Mouse (Mus musculus) liver, adult 2 months (tissue): ENCODE data around the gene Ano2. TPM values are rescaled to one million over a fixed set of nuclear protein-coding genes. Genes with fewer than 3 reads are reported as not detected.

Source experiments
- DNase-seq: peaks from one replicate; pipeline ENCODE4 v3.0.0-alpha.2; 2011; ENCODE audit warnings: low read depth, low spot score; ENCODE audit errors: extremely low read depth
- H3K27ac ChIP-seq: fragments of 200-500 bp; replicated peaks from 2 replicates; pipeline ENCODE4 v1.5.1; 2012; ENCODE audit warnings: low read depth, mild to moderate bottlenecking, control low read depth, inconsistent platforms, low read length; ENCODE audit not compliant: insufficient read depth
- H3K27me3 ChIP-seq: fragments of 200-500 bp; 2 replicates; pipeline ENCODE4 v1.6.1; 2012; ENCODE audit warnings: mild to moderate bottlenecking, moderate library complexity, low read length, inconsistent platforms; ENCODE audit not compliant: control insufficient read depth, insufficient read depth
- H3K36me3 ChIP-seq: fragments of 200-500 bp; 2 replicates; pipeline ENCODE4 v1.6.1; 2012; ENCODE audit warnings: low read length, inconsistent platforms; ENCODE audit not compliant: control insufficient read depth, insufficient read depth
- H3K4me1 ChIP-seq: fragments of 200-500 bp; 2 replicates; pipeline ENCODE4 v1.6.1; 2011; ENCODE audit warnings: low read length; ENCODE audit not compliant: control insufficient read depth, insufficient read depth
- H3K4me3 ChIP-seq: fragments of 200-500 bp; 2 replicates; pipeline ENCODE4 v1.5.1; 2011; ENCODE audit warnings: low read depth, mild to moderate bottlenecking, control low read depth, low read length, moderate library complexity; ENCODE audit not compliant: insufficient read depth
- H3K79me2 ChIP-seq: fragments of 200-500 bp; 2 replicates; pipeline ENCODE4 v1.6.1; 2012; ENCODE audit warnings: inconsistent platforms, mild to moderate bottlenecking, low read length, moderate library complexity; ENCODE audit not compliant: control insufficient read depth, insufficient read depth
- H3K9ac ChIP-seq: fragments of 200-500 bp; 2 replicates; pipeline ENCODE4 v1.6.1; 2012; ENCODE audit warnings: low read depth, mild to moderate bottlenecking, control low read depth, inconsistent platforms, low read length
- CTCF ChIP-seq: fragments of 200-500 bp; IDR thresholded peaks from 2 replicates; pipeline ENCODE4 v1.5.1; 2011; ENCODE audit warnings: low read depth, low read length, control low read depth
- POLR2A ChIP-seq: fragments of 200-500 bp; IDR thresholded peaks from 2 replicates; pipeline ENCODE4 v1.6.1; 2011; ENCODE audit warnings: low read length, control low read depth; ENCODE audit not compliant: insufficient read depth; ENCODE audit errors: extremely low read depth
- WGBS: fragments of 180-500 bp; shearing (Covaris S2); methylation state at CpG from one replicate; pipeline ENCODE4 v1.1.7; 2018; 5-methylcytosine and 5-hydroxymethylcytosine counted together
- polyA plus RNA-seq: library from polyadenylated mRNA; depleted of rRNA; stranded (reverse); fragments of >200 nt; gene quantifications from 2 replicates; pipeline ENCODE4 v1.2.3, GENCODE M21; 2012
- total RNA-seq: library from RNA; depleted of rRNA; stranded (reverse); fragments of >200 nt; gene quantifications from 2 replicates; pipeline ENCODE4 v1.2.3, GENCODE M21; 2014

The Ano2 gene
- total and polyA plus RNA-seq, 2 experiments, result 0.09 TPM; not detected in 1

DNA sequence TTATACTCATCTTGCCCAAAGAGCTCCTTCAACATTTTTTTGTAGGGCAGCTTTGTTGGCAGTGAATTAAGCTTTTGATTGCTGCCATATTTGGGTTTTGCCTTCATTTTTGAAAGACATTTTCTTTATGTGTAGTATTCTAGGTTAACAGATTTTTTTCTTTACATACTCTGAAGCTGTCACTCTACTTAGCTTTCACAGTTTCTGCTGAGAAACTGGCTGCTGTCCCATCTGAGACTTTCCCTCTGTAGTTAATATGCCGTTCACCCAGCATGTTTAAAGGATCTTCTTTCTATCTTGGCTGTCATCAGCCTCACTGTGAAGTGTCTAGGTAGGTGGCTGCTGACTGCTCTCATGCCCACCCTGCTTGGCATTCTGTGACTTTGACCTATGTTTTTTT, 168.1 kb downstream of the Ano2 start:
- 79% methylated on average over 1 of the region's 1 CpGs for WGBS
- Histone ChIP-seq H3K4me3 (no peak overlapping the region), H3K27me3 (peaks cover 2% of the 10 kb centered on the region; the same call in 1 of the 2 replicates), H3K4me1 (no peaks in the 10 kb centered on the region), H3K79me2 (no peaks in the 10 kb centered on the region), H3K27ac (no peak overlapping the region), H3K36me3 (no peaks in the 10 kb centered on the region), H3K9ac (no peak overlapping the region)
- TF ChIP-seq POLR2A (no peak), CTCF (no peak)
- no peak for DNase-seq

DNA sequence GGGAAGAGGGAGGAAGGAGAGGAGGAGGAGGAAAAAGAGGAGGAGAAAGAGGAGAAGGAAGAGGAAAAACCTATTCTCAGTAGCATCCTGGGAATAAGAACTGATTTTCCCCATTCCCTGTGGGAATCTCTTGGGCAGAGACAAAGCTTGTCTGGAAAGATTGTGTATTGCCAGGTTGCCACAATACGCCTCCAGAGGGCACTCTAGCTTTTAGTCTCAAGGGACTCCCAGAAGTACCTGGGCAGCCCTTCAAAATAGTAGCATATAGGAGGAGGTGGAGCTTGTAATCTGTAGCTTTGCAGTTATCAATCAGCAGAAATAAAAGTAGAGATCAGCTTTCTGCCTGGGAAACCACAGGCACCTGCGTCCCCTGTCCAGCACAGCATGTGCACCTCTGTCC, 178.3 kb downstream of the Ano2 start:
- H3K79me2 ChIP-seq, result no peaks in the 10 kb centered on the region
- H3K27ac ChIP-seq, result no peak overlapping the region
- H3K36me3 ChIP-seq, result no peaks in the 10 kb centered on the region
- no peaks in the 10 kb centered on the region for H3K4me1 ChIP-seq
- DNase-seq, result peak; percentile 44
- TF ChIP-seq POLR2A (no peak), CTCF (peak; percentile 43; the same call in 1 of the 2 replicates)
- no peak overlapping the region for H3K9ac ChIP-seq
- H3K27me3 ChIP-seq, result no peaks in the 10 kb centered on the region
- WGBS, result 27% methylated on average over 2 of the region's 2 CpGs
- no peak overlapping the region for H3K4me3 ChIP-seq

DNA sequence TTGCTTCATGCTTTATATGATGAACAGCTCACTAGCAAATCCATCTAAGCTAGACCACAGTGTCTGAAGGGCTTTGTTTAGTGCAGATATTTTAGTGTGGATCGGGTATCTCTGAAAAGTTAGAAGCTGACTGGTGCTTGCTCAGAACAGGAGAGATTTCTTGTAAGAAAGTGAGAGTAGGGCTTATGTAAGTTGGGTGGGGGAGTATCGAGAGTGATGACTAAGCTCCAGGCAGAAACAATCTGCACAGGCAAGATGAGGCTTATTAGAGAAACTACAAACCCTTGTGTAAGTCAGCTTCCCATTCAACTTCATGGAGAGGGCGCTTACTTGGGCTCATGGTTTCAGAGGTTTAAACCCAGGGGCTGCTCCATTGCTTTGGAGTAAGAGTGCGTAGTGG, 181.3 kb downstream of the Ano2 start:
- H3K4me1 ChIP-seq, result no peaks in the 10 kb centered on the region
- H3K27me3 ChIP-seq, result no peaks in the 10 kb centered on the region
- no peaks in the 10 kb centered on the region for H3K79me2 ChIP-seq
- H3K4me3 ChIP-seq, result no peak overlapping the region
- H3K27ac ChIP-seq, result no peak overlapping the region
- DNase-seq, result no peak
- no peak for TF ChIP-seq CTCF
- no peak for TF ChIP-seq POLR2A
- no peaks in the 10 kb centered on the region for H3K36me3 ChIP-seq
- WGBS, result 76% methylated on average over 4 of the region's 4 CpGs
- H3K9ac ChIP-seq, result no peak overlapping the region

DNA sequence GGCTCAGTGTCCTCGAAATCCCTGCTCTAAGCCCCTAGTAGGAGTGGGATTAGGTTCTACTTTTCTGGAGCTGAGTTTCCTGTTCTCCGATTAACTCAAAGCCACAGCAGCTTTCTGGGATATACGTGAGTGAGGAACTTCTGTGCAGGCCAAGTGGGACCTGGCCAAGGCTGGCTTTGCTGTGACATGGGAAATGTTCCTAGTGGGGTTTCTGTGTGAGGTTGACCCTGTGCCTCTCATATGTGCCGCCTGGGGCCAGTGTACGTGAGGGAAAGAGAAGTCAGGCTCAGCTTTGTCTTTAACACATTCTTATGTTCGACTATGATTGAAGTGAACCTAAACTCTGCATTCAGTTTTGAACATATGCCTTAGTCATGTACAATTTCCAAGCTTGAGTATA, 184.5 kb downstream of the Ano2 start:
- Histone ChIP-seq H3K36me3 (no peaks in the 10 kb centered on the region), H3K79me2 (no peaks in the 10 kb centered on the region), H3K27me3 (no peaks in the 10 kb centered on the region), H3K4me3 (no peak overlapping the region), H3K27ac (no peak overlapping the region), H3K4me1 (no peaks in the 10 kb centered on the region), H3K9ac (no peak overlapping the region)
- 80% methylated on average over 6 of the region's 6 CpGs for WGBS
- DNase-seq, result no peak
- TF ChIP-seq POLR2A (no peak), CTCF (no peak)

DNA sequence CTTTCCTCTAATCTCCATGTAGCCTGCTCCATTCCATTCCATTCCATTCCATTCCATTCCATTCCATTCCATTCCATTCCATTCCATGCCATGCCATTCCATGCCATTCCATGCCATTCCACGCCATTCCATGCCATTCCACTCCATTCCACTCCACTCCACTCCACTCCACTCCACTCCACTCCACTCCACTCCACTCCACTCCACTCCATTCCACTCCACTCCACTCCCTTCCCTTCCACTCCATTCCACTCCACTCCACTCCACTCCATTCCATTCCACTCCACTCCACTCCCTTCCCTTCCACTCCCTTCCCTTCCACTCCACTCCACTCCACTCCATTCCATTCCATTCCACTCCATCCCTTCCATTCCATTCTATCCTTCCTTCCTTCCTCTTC, 186.7 kb downstream of the Ano2 start:
- no peak overlapping the region for H3K27ac ChIP-seq
- H3K27me3 ChIP-seq, result no peaks in the 10 kb centered on the region
- TF ChIP-seq POLR2A (no peak), CTCF (no peak)
- H3K4me3 ChIP-seq, result no peak overlapping the region
- H3K79me2 ChIP-seq, result no peaks in the 10 kb centered on the region
- no peaks in the 10 kb centered on the region for H3K4me1 ChIP-seq
- no peak for DNase-seq
- WGBS, result 81% methylated on average over 1 of the region's 1 CpGs
- no peaks in the 10 kb centered on the region for H3K36me3 ChIP-seq
- no peak overlapping the region for H3K9ac ChIP-seq

DNA sequence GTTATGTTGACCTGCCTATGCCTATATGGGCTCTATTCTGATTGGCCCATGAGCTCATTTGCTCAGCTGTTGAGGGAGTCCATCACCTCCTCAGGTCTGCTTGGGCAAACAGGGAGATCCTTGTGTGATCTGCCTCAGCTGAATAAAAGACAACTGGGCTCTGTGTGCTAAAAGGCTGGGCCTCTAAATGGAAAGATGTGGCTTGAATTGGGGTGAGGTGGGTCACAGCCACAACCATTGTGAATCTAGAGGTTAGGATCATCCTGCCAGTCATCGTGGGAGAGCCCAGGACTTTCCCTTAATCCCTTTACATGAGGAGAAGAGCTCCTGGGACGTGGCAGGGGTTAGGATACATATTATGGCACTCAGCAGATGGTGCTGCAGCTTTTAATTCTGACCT, 188.5 kb downstream of the Ano2 start:
- Histone ChIP-seq H3K4me3 (no peak overlapping the region), H3K27me3 (no peaks in the 10 kb centered on the region), H3K4me1 (no peaks in the 10 kb centered on the region), H3K9ac (no peak overlapping the region), H3K36me3 (no peaks in the 10 kb centered on the region), H3K79me2 (no peaks in the 10 kb centered on the region), H3K27ac (no peak overlapping the region)
- DNase-seq, result no peak
- WGBS, result 63% methylated on average over 2 of the region's 2 CpGs
- TF ChIP-seq POLR2A, result no peak
- no peak for TF ChIP-seq CTCF
